Mouse (Mus musculus): ENCODE results near the gene Spred2. TPM values are rescaled to one million over a fixed set of nuclear protein-coding genes. Genes with fewer than 3 reads are reported as not detected.

Gene Spred2
- polyA plus RNA-seq, 1 experiment = 25.4 TPM

DNA sequence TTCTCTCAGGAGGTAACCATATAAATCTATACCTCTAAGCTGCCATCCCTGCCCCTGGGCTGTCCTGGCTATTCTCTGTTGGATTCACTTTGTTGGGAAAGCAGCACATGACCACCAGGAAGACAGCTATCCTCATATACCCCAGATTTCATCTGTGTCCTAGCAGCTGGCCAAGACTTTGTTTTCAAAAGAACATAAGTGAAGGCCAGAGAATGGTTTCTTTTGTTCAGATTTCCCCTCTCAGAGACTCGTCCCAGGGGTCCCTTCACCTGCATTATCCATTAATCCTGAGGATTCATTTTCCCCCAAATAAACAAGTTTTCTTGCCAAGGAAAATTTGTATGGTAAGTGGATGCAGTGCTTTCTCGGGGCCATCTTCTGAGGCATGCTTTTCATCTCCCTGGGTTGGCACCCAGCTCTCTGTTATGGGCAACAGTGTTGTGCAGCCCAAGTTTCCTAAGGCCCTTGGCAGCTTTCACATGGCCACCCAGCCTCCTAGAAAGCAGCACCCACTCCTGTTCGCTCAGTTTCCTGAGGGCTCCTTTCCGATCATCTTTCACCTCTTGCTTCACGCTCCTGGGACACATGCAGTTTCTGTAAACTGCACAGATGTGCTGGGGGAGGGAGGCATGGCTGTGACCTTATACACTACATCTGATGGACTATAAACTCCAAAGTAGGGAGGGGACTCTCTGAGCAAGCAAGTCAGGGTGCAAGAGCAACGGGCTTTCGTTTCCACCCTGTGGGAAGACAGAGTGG is 49.0 kb downstream of the Spred2 start:
- DNase-seq = no peak
- H3K36me3 ChIP-seq (ENCODE audit: control insufficient read depth, insufficient read depth, low read length) = no peaks in the 10 kb centered on the region
- H3K4me3 ChIP-seq (ENCODE audit: control insufficient read depth, insufficient read depth, low read length) = no peak overlapping the region
- peaks cover 10% of the 10 kb centered on the region for H3K4me1 ChIP-seq (replicated peaks; ENCODE audit: control insufficient read depth, insufficient read depth, low read length)
- 93% methylated on average over 7 of the region's 7 CpGs for WGBS
- TF ChIP-seq POLR2A (IDR thresholded peaks at IDR 0.05; ENCODE audit: control insufficient read depth, extremely low read depth, insufficient read depth, low read length, poor library complexity) (no peak), CTCF (IDR thresholded peaks at IDR 0.05; ENCODE audit: borderline replicate concordance, control insufficient read depth, extremely low read depth, insufficient read depth, low read length, poor library complexity) (no peak)
- no peak overlapping the region for H3K27ac ChIP-seq (ENCODE audit: control insufficient read depth, insufficient read depth, low read length)
- no peaks in the 10 kb centered on the region for H3K27me3 ChIP-seq (ENCODE audit: control insufficient read depth, insufficient read depth, low read length)

DNA sequence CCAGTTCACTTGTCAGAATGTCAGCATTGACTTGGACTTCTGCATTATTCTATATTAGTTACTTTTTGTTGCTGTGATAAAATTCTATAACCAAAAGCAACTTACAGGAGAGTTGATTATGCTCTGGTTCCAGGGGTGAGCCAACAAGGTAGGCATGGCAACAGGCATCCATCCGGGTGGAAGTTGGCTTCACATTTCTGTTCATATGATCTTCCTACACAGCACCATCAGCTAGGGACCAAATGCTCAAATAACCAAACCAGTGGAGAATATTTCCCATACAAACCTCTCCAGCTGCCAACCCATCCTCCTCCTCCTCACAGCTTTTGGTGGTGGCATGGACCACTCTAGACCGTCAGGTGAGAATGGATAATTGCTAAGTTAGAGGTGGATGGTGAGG is 51.9 kb downstream of the Spred2 start:
- H3K4me1 ChIP-seq (replicated peaks; ENCODE audit: control insufficient read depth, insufficient read depth, low read length) = peaks cover 20% of the 10 kb centered on the region
- no peaks in the 10 kb centered on the region for H3K36me3 ChIP-seq (ENCODE audit: control insufficient read depth, insufficient read depth, low read length)
- no peak overlapping the region for H3K4me3 ChIP-seq (ENCODE audit: control insufficient read depth, insufficient read depth, low read length)
- H3K27ac ChIP-seq (ENCODE audit: control insufficient read depth, insufficient read depth, low read length) = no peak overlapping the region
- H3K27me3 ChIP-seq (ENCODE audit: control insufficient read depth, insufficient read depth, low read length) = no peaks in the 10 kb centered on the region
- 98% methylated on average over 2 of the region's 2 CpGs for WGBS
- TF ChIP-seq POLR2A (IDR thresholded peaks at IDR 0.05; ENCODE audit: control insufficient read depth, extremely low read depth, insufficient read depth, low read length, poor library complexity) (no peak), CTCF (IDR thresholded peaks at IDR 0.05; ENCODE audit: borderline replicate concordance, control insufficient read depth, extremely low read depth, insufficient read depth, low read length, poor library complexity) (no peak)
- DNase-seq = no peak

DNA sequence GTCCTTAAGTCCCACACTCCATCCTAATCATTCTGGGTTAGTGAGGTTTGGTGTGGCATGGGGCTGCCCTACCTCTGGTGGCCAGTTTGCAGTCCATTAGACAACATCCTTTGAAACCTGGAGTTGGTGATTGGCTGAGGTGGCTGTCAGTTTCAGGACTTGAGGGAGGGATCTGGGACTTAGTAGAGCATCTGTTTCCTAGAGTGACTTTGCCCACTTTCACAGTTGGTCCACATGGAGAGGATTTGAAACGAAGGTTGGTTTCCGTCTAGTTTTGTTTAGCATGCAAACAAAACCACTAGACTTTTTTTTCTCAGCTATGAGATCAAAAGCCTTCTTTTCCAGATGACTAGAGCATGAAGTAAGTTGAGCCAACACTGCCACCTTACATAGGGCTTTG is 53.5 kb downstream of the Spred2 start:
- TF ChIP-seq CTCF (IDR thresholded peaks at IDR 0.05; ENCODE audit: borderline replicate concordance, control insufficient read depth, extremely low read depth, insufficient read depth, low read length, poor library complexity) (no peak), POLR2A (IDR thresholded peaks at IDR 0.05; ENCODE audit: control insufficient read depth, extremely low read depth, insufficient read depth, low read length, poor library complexity) (no peak)
- no peaks in the 10 kb centered on the region for H3K27me3 ChIP-seq (ENCODE audit: control insufficient read depth, insufficient read depth, low read length)
- H3K36me3 ChIP-seq (ENCODE audit: control insufficient read depth, insufficient read depth, low read length) = no peaks in the 10 kb centered on the region
- no peak for DNase-seq
- no peak overlapping the region for H3K27ac ChIP-seq (ENCODE audit: control insufficient read depth, insufficient read depth, low read length)
- no peak overlapping the region for H3K4me3 ChIP-seq (ENCODE audit: control insufficient read depth, insufficient read depth, low read length)
- WGBS = 11% methylated on average over 2 of the region's 2 CpGs
- H3K4me1 ChIP-seq (replicated peaks; ENCODE audit: control insufficient read depth, insufficient read depth, low read length) = peaks cover 25% of the 10 kb centered on the region

DNA sequence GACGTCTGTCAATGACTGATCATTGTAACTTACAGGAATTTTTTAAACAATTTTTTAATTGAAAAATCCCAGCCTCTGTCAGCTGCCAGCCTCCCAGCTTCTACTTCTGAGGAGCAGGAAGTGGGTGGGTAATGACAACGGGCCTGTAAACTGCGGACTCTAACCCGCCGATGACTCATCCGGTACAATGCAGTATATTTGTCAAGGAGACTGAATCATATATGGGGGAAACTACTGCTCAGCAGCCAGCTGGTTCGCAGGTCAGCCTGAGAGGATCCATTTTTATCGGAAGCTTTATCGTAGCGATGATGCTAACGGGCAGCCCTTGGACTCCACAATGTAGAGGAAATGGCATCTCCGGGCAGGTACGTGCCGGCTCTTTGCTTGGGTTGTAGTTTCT is 55.2 kb downstream of the Spred2 start:
- peaks cover 29% of the 10 kb centered on the region for H3K4me1 ChIP-seq (replicated peaks; ENCODE audit: control insufficient read depth, insufficient read depth, low read length)
- TF ChIP-seq CTCF (IDR thresholded peaks at IDR 0.05; ENCODE audit: borderline replicate concordance, control insufficient read depth, extremely low read depth, insufficient read depth, low read length, poor library complexity) (no peak), POLR2A (IDR thresholded peaks at IDR 0.05; ENCODE audit: control insufficient read depth, extremely low read depth, insufficient read depth, low read length, poor library complexity) (no peak)
- no peaks in the 10 kb centered on the region for H3K36me3 ChIP-seq (ENCODE audit: control insufficient read depth, insufficient read depth, low read length)
- peak; percentile 40 for DNase-seq
- H3K27ac ChIP-seq (ENCODE audit: control insufficient read depth, insufficient read depth, low read length) = peak overlapping the region; percentile 27; the same call in 1 of the 2 replicates
- H3K27me3 ChIP-seq (ENCODE audit: control insufficient read depth, insufficient read depth, low read length) = no peaks in the 10 kb centered on the region
- H3K4me3 ChIP-seq (ENCODE audit: control insufficient read depth, insufficient read depth, low read length) = peak overlapping the region; percentile 19
- WGBS = 17% methylated on average over 14 of the region's 14 CpGs

DNA sequence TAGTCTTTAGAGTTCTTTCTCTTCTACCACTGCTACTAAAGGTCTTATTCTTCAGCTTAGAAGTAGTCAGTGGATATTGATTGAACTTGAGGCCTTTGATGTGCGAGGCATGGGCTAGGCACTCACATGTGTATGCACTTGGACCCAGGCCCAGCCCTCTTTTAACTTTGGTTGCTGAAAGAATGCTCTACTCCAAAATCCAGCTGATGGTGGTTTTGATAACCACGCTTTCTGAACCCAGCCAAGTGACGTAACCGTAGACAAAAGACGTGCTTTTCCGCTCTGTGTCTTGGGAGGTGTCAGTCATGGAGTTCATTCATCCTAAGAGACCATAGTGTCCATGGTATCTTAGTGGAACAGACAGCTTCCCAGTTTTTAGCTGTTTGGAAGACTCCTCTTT is 57.9 kb downstream of the Spred2 start:
- 39% methylated on average over 6 of the region's 6 CpGs for WGBS
- TF ChIP-seq CTCF (IDR thresholded peaks at IDR 0.05; ENCODE audit: borderline replicate concordance, control insufficient read depth, extremely low read depth, insufficient read depth, low read length, poor library complexity) (no peak), POLR2A (IDR thresholded peaks at IDR 0.05; ENCODE audit: control insufficient read depth, extremely low read depth, insufficient read depth, low read length, poor library complexity) (no peak)
- no peak for DNase-seq
- H3K36me3 ChIP-seq (ENCODE audit: control insufficient read depth, insufficient read depth, low read length) = no peaks in the 10 kb centered on the region
- no peaks in the 10 kb centered on the region for H3K27me3 ChIP-seq (ENCODE audit: control insufficient read depth, insufficient read depth, low read length)
- H3K4me1 ChIP-seq (replicated peaks; ENCODE audit: control insufficient read depth, insufficient read depth, low read length) = peaks cover 36% of the 10 kb centered on the region
- H3K4me3 ChIP-seq (ENCODE audit: control insufficient read depth, insufficient read depth, low read length) = no peak overlapping the region
- no peak overlapping the region for H3K27ac ChIP-seq (ENCODE audit: control insufficient read depth, insufficient read depth, low read length)

DNA sequence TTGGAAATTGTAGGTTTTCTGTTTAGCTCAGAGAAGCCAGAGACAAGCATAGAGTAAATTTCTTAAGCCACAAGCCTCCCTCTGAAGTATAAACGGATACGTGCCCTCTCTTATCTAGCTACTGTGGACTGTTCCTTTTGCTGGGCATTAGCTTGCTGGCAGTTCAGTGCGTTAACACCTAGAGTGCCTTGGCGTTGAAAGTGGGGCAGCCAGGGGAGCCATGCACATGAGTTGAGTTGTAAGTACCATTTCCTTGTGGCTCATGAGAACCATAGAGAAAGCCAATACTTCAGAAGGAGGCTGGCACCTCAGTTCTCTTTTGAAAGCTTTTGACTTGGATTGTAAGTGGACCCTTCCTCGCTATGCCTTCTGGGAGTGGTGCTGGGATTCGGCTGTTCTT is 58.6 kb downstream of the Spred2 start:
- Histone ChIP-seq H3K36me3 (ENCODE audit: control insufficient read depth, insufficient read depth, low read length) (no peaks in the 10 kb centered on the region), H3K27me3 (ENCODE audit: control insufficient read depth, insufficient read depth, low read length) (no peaks in the 10 kb centered on the region), H3K27ac (ENCODE audit: control insufficient read depth, insufficient read depth, low read length) (no peak overlapping the region), H3K4me1 (replicated peaks; ENCODE audit: control insufficient read depth, insufficient read depth, low read length) (peaks cover 39% of the 10 kb centered on the region), H3K4me3 (ENCODE audit: control insufficient read depth, insufficient read depth, low read length) (no peak overlapping the region)
- DNase-seq = no peak
- TF ChIP-seq POLR2A (IDR thresholded peaks at IDR 0.05; ENCODE audit: control insufficient read depth, extremely low read depth, insufficient read depth, low read length, poor library complexity) (no peak), CTCF (IDR thresholded peaks at IDR 0.05; ENCODE audit: borderline replicate concordance, control insufficient read depth, extremely low read depth, insufficient read depth, low read length, poor library complexity) (no peak)
- 92% methylated on average over 6 of the region's 6 CpGs for whole genome bisulfite sequencing

All from thymus, adult 2 months (tissue).